ENCODE assay signal across 28 mouse cellular contexts in the genomic region with DNA sequence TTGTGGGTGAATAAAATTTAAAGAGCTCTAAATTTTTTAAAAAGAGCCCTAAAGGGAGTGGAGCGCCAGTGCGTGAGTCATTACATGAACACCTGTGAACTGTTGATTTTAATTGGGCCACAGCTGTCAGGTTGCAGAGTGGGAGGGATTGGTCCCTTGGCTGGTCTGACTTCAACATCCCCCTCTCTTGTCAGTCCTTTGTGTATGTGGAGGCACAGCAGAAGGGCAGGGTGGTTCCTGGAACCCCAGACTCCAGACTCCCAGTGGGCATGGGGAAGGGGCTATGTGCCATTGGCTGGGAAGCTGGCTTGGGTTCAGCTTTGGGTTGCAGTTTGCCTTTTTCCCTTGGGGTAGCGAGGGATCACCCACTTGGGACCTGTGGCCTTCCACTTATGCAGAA.
A peak's percentile ranks its signal among the peaks of the same experiment; 100 is the strongest.
DNase-seq lines count a peak whose midpoint lies in the region; ATAC-seq and TF ChIP-seq lines count a peak whose summit lies in the region.
"Had no signal": no experiment of that assay in that cellular context is flagged by ENCODE, and none has a peak within 500 bp of the region (broad histone marks: within the 10 kb centered on the region; RNA-seq: fewer than 3 reads in every experiment).

No protein-coding gene starts in this region.

- ATAC-seq in neural tube, embryonic 14.5 days (ENCODE audit: low read depth) = 0 out of 2 replicates have a peak, but pooled peaks have one; percentile 45
- ATAC-seq in neural tube, embryonic 15.5 days (ENCODE audit: low FRiP score) = no peak
- ATAC-seq in cerebellum, adult (ENCODE audit: insufficient number of reproducible peaks, low FRiP score, low TSS enrichment) = no peak
- ATAC-seq: forebrain, embryonic 13.5 days; forebrain, embryonic 16.5 days; hindbrain, embryonic 16.5 days; intestine, embryonic 15.5 days had no signal

- H3K4me2 ChIP-seq in neural tube, embryonic 14.5 days (ENCODE audit: low read depth, low read length) = no peak overlapping the region
- no peak overlapping the region for H3K4me2 ChIP-seq in neural tube, embryonic 15.5 days
- H3K4me2 ChIP-seq: forebrain, embryonic 13.5 days; heart, embryonic 12.5 days; heart, embryonic 15.5 days; hindbrain, embryonic 13.5 days; intestine, embryonic 15.5 days had no signal

- no peak overlapping the region for H3K27ac ChIP-seq in neural tube, embryonic 14.5 days (ENCODE audit: low read depth, low read length)
- H3K27ac ChIP-seq in neural tube, embryonic 15.5 days (replicated peaks) = no peak overlapping the region
- H3K27ac ChIP-seq: forebrain, embryonic 13.5 days; gastrocnemius, adult 2 months; heart, embryonic 15.5 days; hindbrain, embryonic 10.5 days; hindbrain, embryonic 13.5 days; intestine, embryonic 15.5 days had no signal

- H3K9me3 ChIP-seq in neural tube, embryonic 14.5 days (ENCODE audit: control insufficient read depth, low read length) = no peaks in the 10 kb centered on the region
- no peaks in the 10 kb centered on the region for H3K9me3 ChIP-seq in neural tube, embryonic 15.5 days (replicated peaks)
- H3K9me3 ChIP-seq: forebrain, embryonic 10.5 days; forebrain, embryonic 13.5 days; heart, embryonic 12.5 days; heart, embryonic 15.5 days; hindbrain, embryonic 10.5 days; hindbrain, embryonic 13.5 days; intestine, embryonic 15.5 days had no signal

- H3K79me2 ChIP-seq in C2C12 (ENCODE audit: control insufficient read depth, insufficient read depth) = no peaks in the 10 kb centered on the region

- DNase-seq in brain, adult 2 months (ENCODE audit: low read depth, low spot score) = peak; percentile 38
- no peak for DNase-seq in gastrocnemius, postnatal 4 days (ENCODE audit: low spot score in 2 of 2)
- DNase-seq: adrenal gland, adult 2 months; adrenal gland, postnatal 25 days; cerebellum, adult 11-12 months; cerebellum, adult 8-10 months; cerebellum, postnatal 10 days; cerebellum, postnatal 36 days; embryo, embryonic 11 days; gastrocnemius, adult 2 months; gastrocnemius, postnatal 14 days; heart, adult 18-20 months; heart, postnatal 10 days; heart, postnatal 36 days; kidney, adult 11 months had no signal

- no peak overlapping the region for H3K4me3 ChIP-seq in neural tube, embryonic 14.5 days (ENCODE audit: low read depth, low read length)
- no peak overlapping the region for H3K4me3 ChIP-seq in neural tube, embryonic 15.5 days (replicated peaks)
- H3K4me3 ChIP-seq in C2C12 (ENCODE audit: insufficient read depth, poor library complexity, severe bottlenecking) = no peak overlapping the region
- H3K4me3 ChIP-seq: forebrain, embryonic 10.5 days; forebrain, embryonic 13.5 days; gastrocnemius, adult 2 months; heart, embryonic 12.5 days; heart, embryonic 15.5 days; hindbrain, embryonic 10.5 days; hindbrain, embryonic 13.5 days; intestine, embryonic 15.5 days had no signal

- no peaks in the 10 kb centered on the region for H3K79me3 ChIP-seq in C2C12 (ENCODE audit: low read depth)

- no peaks in the 10 kb centered on the region for H3K4me1 ChIP-seq in neural tube, embryonic 14.5 days (ENCODE audit: control insufficient read depth, insufficient read depth, low read length)
- no peaks in the 10 kb centered on the region for H3K4me1 ChIP-seq in neural tube, embryonic 15.5 days
- H3K4me1 ChIP-seq: heart, embryonic 12.5 days; heart, embryonic 15.5 days; intestine, embryonic 15.5 days had no signal

- 72% methylated on average over 3 of the region's 3 CpGs for WGBS in neural tube, embryonic 14.5 days
- 70% methylated on average over 3 of the region's 3 CpGs for WGBS in neural tube, embryonic 15.5 days

- H3K36me3 ChIP-seq in neural tube, embryonic 14.5 days (ENCODE audit: control insufficient read depth, insufficient read depth, low read length) = no peaks in the 10 kb centered on the region
- no peaks in the 10 kb centered on the region for H3K36me3 ChIP-seq in neural tube, embryonic 15.5 days
- no peaks in the 10 kb centered on the region for H3K36me3 ChIP-seq in C2C12 (ENCODE audit: control insufficient read depth, insufficient read depth)
- H3K36me3 ChIP-seq: forebrain, embryonic 10.5 days; heart, embryonic 12.5 days; heart, embryonic 15.5 days; hindbrain, embryonic 10.5 days; hindbrain, embryonic 13.5 days; intestine, embryonic 15.5 days had no signal

- TF ChIP-seq CTCF in C2C12 (IDR thresholded peaks at IDR 0.05; ENCODE audit: control insufficient read depth, insufficient read depth, insufficient read length) = no peak

- no peak overlapping the region for H3K9ac ChIP-seq in neural tube, embryonic 14.5 days (replicated peaks; ENCODE audit: low read depth, low read length)
- no peak overlapping the region for H3K9ac ChIP-seq in neural tube, embryonic 15.5 days (replicated peaks)
- H3K9ac ChIP-seq: forebrain, embryonic 13.5 days; heart, embryonic 12.5 days; heart, embryonic 15.5 days; hindbrain, embryonic 13.5 days; intestine, embryonic 15.5 days had no signal

- no peak overlapping the region for H3ac ChIP-seq in C2C12 (ENCODE audit: control insufficient read depth, insufficient read length, low read depth)

- H3K27me3 ChIP-seq in neural tube, embryonic 14.5 days (ENCODE audit: control insufficient read depth, insufficient read depth, low read length) = no peaks in the 10 kb centered on the region
- H3K27me3 ChIP-seq in neural tube, embryonic 15.5 days (replicated peaks) = no peaks in the 10 kb centered on the region; the same call in none of the 2 replicates
- H3K27me3 ChIP-seq in C2C12 (ENCODE audit: control insufficient read depth, insufficient read depth, insufficient read length) = peaks cover 30% of the 10 kb centered on the region
- H3K27me3 ChIP-seq: forebrain, embryonic 13.5 days had no signal

TF ChIP-seq in C2C12, 6 proteins besides CTCF, POLR2A, EP300 and RAD21:
- TF ChIP-seq MYOD1 (IDR thresholded peaks at IDR 0.05; ENCODE audit: control insufficient read depth, insufficient read length, low read depth) = peak; percentile 15
- no peak for TF ChIP-seq MYOG (IDR thresholded peaks at IDR 0.05; ENCODE audit: control insufficient read depth, extremely low read depth, insufficient read length)
- no peak for TF ChIP-seq FOSL1 (IDR thresholded peaks at IDR 0.05; ENCODE audit: insufficient read depth, low read length, poor library complexity, severe bottlenecking)
- TF ChIP-seq MAX (IDR thresholded peaks at IDR 0.05) = no peak
- no peak for TF ChIP-seq USF1 (IDR thresholded peaks at IDR 0.05; ENCODE audit: low read depth)
TF ChIP-seq in C2C12: peak in this region for 1.
